Mouse (Mus musculus) heart, postnatal 25 days (tissue): Measurements from ENCODE around the gene Paox. TPM values are rescaled to one million over a fixed set of nuclear protein-coding genes. Genes with fewer than 3 reads are reported as not detected.

ENCODE experiments used
- DNase-seq: peaks from one replicate; pipeline ENCODE4 v3.0.0; 2022; ENCODE audit warnings: low spot score
- intact Hi-C: fragments of 180-260 bp; cut with DNase I; formaldehyde crosslinking; loops from one replicate; pipeline ENCODE4 v1.15.1; 2025
- total RNA-seq, 2 experiments: library from RNA; stranded (reverse); gene quantifications; 2 replicates each; pipeline ENCODE4 v1.2.3; 2021

The Paox gene
- total RNA-seq: 1 to 10 TPM; 3.5 to 3.7 TPM

GRCm38 (mm10) chr7:140115583-140116328, at the start of gene Paox:
Paox (plus strand) TSS chr7:140115799.
- intact Hi-C loops: loop anchor here (2.0 to 10.0 kb wide), 2 partner anchors 25 to 81 kb away; partner anchors contain the start of genes Tubgcp2 and Zfp511

GRCm38 (mm10) chr7:140067397-140067796, 48.2 kb upstream of the Paox start:
- intact Hi-C loops: no loop called here
- DNase-seq: no peak

More at GRCm38 (mm10) chr7:140115583-140116328, at the start of gene Paox:
- DNase-seq: peak; percentile 48

- intact Hi-C loops: loop anchor here (10.0 kb wide), 1 partner anchor 765 kb away; the partner anchor contains the start of gene Urah
- no peak for DNase-seq
Measured at GRCm38 (mm10) chr7:140070042-140070711, 45.4 kb upstream of the Paox start.

GRCm38 (mm10) chr7:140077698-140078097, 37.9 kb upstream of the Paox start:
- intact Hi-C loops: loop anchor here (1.0 to 10.0 kb wide), 2 partner anchors 64 to 757 kb away; partner anchors contain the start of gene Urah
- no peak for DNase-seq

GRCm38 (mm10) chr7:140078711-140079110, 36.9 kb upstream of the Paox start:
- DNase-seq: no peak
- intact Hi-C loops: loop anchor here (1.0 to 10.0 kb wide), 2 partner anchors 63 to 756 kb away; partner anchors contain the start of gene Urah

- peak; percentile 29 for DNase-seq
- intact Hi-C loops: no loop called here
Measured at GRCm38 (mm10) chr7:140080503-140081156, 35.0 kb upstream of the Paox start.

- no peak for DNase-seq
- intact Hi-C loops: no loop called here
Measured at GRCm38 (mm10) chr7:140081408-140082241, 34.0 kb upstream of the Paox start.

GRCm38 (mm10) chr7:140082242-140082678, 33.3 kb upstream of the Paox start, which contains the start of gene Caly:
Caly (minus strand) TSS chr7:140082548.
- intact Hi-C loops: no loop called here
- DNase-seq: no peak

- intact Hi-C loops: no loop called here
- no peak for DNase-seq
Measured at GRCm38 (mm10) chr7:140090601-140091000, 25.0 kb upstream of the Paox start.

- no peak for DNase-seq
- intact Hi-C loops: no loop called here
Measured at GRCm38 (mm10) chr7:140092924-140093528, 22.6 kb upstream of the Paox start, which contains the start of gene Prap1. Prap1 (plus strand) TSS chr7:140093395.

GRCm38 (mm10) chr7:140094954-140095353, 20.6 kb upstream of the Paox start:
- no peak for DNase-seq
- intact Hi-C loops: no loop called here

GRCm38 (mm10) chr7:140095556-140095955, 20.0 kb upstream of the Paox start:
- no peak for DNase-seq

GRCm38 (mm10) chr7:140096055-140096454, 19.5 kb upstream of the Paox start:
- intact Hi-C loops: no loop called here

More at GRCm38 (mm10) chr7:140095556-140095955, 20.0 kb upstream of the Paox start:
- intact Hi-C loops: no loop called here

GRCm38 (mm10) chr7:140098466-140098865, 17.1 kb upstream of the Paox start:
- no peak for DNase-seq
- intact Hi-C loops: no loop called here

More at GRCm38 (mm10) chr7:140096055-140096454, 19.5 kb upstream of the Paox start:
- DNase-seq: no peak

GRCm38 (mm10) chr7:140101498-140101897, 14.1 kb upstream of the Paox start:
- no peak for DNase-seq
- intact Hi-C loops: no loop called here

GRCm38 (mm10) chr7:140101993-140102860, 13.4 kb upstream of the Paox start, which contains the start of gene Fuom:
Fuom (minus strand) TSS chr7:140102441.
- intact Hi-C loops: no loop called here
- DNase-seq: peak; percentile 79

- intact Hi-C loops: no loop called here
- no peak for DNase-seq
Measured at GRCm38 (mm10) chr7:140104009-140104408, 11.6 kb upstream of the Paox start.

GRCm38 (mm10) chr7:140111943-140112342, 3.7 kb upstream of the Paox start:
- intact Hi-C loops: loop anchor here (10.0 kb wide), 1 partner anchor 77 kb away; the partner anchor contains the start of genes Tubgcp2 and Zfp511
- DNase-seq: no peak
